Mouse (Mus musculus): ENCODE measurements around the gene Tbc1d10b. TPM values are rescaled to one million over a fixed set of nuclear protein-coding genes. Genes with fewer than 3 reads are reported as not detected.
A peak's percentile ranks its signal among the peaks of the same experiment; 100 is the strongest.
"Not testable (repeated sequence)": the region's sequence is repeated elsewhere in the genome, so short reads cannot be mapped to it uniquely, and the experiment has no call there.

Gene Tbc1d10b
- 10 to 100 TPM; 90.2 to 97.5 TPM for total RNA-seq (2021)

- no peak for DNase-seq (ENCODE audit: low spot score in 2 of 2)
- intact Hi-C loops (cut with DNase I) = no loop called here
Observed at GRCm38 (mm10) chr7:127208295-127208552, at the start of gene Tbc1d10b. Gene Tbc1d10b (minus strand): TSS chr7:127208468.

- intact Hi-C loops (cut with DNase I) = no loop called here
- DNase-seq (ENCODE audit: low spot score in 2 of 2) = no peak
Observed at GRCm38 (mm10) chr7:127256518-127256917, 48.2 kb upstream of the Tbc1d10b start.

DNA sequence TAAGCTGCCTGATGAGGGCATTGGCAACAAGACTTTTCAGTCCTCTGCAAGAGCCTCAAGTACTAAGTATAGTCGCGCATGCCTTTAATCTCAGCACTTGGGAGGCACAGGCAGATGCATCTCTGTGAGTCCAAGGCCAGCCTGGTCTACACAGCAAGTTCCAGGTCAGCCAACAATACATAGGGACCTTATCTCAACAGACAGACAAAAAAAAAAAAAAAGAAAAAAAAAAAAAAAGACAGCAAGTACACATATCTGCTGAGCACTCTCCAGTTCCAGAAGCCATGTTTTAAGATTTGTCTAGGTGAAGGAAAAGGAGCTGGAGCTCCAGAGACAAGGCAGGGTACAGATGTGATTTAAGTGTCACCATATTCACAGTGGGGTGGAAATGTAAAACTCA lies 47.7 kb upstream of the Tbc1d10b start:
- intact Hi-C loops (cut with DNase I) = no loop called here
- no peak for DNase-seq (ENCODE audit: low spot score in 2 of 2)

GRCm38 (mm10) chr7:127255008-127255407 lies 46.7 kb upstream of the Tbc1d10b start:
- DNase-seq (ENCODE audit: low spot score in 2 of 2) = no peak
- intact Hi-C loops (cut with DNase I) = no loop called here

GRCm38 (mm10) chr7:127253821-127254769 lies 45.8 kb upstream of the Tbc1d10b start:
- peak; percentile 95 to 97 for DNase-seq (ENCODE audit: low spot score in 2 of 2)
- intact Hi-C loops (cut with DNase I) = no loop called here

DNA sequence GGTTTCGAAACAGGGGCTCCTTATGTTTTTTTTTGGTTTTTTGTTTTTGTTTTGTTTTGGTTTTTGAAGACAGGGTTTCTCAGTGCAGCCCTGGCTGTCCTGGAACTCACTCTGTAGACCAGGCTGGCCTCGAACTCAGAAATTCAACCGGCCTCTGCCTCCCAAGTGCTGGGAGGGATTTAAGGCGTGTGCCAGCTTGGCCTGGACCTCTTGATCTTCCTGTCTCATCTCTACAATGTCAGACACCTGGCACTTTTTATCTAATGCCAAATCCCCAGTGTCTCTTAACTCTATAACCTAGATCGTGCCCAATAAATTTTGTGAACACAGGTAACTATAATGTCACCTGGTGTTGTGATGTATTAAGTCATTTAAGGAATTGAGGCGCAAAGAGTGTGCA lies 45.1 kb upstream of the Tbc1d10b start:
- DNase-seq (ENCODE audit: low spot score in 2 of 2) = no peak
- intact Hi-C loops (cut with DNase I) = no loop called here

DNA sequence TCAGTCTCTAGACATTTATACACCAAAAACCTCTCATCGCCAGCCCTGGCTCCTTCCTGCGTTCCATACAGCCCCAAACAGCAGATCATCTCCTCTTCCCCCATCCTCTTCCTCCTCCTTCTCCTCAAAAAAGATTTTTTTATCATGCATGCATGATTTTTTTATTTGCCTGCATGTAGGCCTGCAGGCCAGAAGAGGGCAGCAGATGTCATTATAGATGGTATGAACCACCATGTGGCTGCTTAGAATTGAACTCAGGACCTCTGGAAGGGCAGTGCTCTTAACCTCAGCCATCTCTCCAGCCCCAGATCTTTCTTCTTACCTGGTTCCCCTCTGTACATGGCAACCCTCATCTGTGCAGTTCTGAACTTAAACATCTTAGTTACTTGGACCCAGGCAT lies 44.1 kb upstream of the Tbc1d10b start:
- intact Hi-C loops (cut with DNase I) = no loop called here
- DNase-seq (ENCODE audit: low spot score in 2 of 2) = peak in 1 of 2 experiments; percentile 37

GRCm38 (mm10) chr7:127250511-127250910 lies 42.2 kb upstream of the Tbc1d10b start:
- intact Hi-C loops (cut with DNase I); DNase-seq (ENCODE audit: low spot score in 2 of 2): not testable (repeated sequence)

DNA sequence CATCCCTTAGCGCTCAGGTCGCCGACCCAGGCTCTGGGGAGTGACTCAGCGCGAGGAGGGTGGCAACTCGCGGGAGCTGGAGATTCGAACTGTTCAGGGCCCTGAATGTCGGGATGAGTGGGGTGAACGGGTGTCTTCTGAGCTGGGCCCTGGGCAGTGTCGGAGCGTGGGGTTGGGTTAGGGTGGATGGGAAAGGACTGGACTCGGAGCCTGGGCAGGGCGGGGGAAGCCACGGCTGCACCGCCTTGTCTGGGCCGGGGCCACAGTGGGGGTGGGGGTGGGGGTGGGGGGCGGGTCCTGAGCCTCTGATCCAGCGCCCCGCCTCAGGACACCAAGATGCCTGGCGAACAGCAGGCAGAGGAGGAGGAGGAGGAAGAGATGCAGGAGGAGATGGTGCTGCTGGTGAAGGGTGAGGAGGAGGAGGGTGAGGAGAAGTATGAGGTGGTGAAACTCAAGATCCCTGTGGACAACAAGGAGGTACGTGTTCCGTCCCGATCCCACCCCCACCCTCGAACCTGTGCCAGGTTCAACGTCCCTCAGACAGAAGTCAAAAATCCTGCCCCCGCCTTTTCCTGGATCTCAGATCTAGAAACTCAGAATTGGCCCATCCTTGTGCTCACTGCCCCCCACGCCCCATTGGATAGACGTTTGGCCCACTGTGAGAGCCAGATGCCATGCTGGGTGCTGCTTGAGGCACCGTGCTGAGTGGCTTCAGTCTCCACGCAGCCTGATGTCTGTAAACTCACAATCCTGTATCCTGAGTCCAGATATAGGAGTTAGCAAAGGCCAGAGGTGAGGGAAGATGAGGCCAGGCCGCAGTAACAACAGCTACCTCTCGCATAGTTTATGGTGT lies 36.6 kb upstream of the Tbc1d10b start:
- DNase-seq (ENCODE audit: low spot score in 2 of 2) = no peak
- intact Hi-C loops (cut with DNase I) = no loop called here

DNA sequence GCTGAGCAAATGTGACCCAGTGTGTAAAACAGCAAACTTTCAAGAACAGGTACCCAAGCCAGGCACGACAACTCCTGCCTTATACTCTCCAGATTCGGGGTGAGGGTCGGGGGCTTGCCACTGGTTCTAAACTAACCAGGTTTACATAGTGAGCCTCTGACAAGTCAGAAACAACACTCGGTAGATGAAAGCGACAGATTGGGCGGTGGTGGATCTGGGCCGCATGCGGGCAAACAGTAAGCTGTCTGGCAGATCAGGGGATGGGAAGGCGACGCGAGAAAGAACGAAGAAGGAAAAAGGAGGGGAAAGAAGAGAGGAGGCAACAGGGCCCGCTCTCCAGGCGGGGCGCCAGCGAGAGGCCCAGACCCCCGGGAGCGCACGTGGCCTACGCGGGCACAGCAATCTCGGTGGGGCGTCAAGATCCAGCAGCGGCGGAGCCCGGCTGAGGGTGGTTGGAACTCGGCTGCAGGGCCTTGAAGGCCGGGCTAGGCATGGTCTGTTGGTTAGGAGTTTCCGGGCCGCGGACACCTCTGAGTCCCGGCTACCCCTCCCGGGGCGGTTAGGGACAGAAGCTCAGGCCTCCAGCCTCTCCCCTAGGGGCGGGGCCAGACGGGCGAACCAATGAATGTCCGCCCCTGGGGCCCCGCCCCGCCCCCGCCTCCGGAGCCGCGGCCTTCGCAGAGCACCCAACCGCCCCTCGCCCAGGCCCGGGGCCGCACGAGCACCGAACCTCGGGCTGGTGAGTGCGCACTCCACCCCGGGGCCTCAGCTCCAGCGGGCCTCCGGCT lies 35.8 kb upstream of the Tbc1d10b start, which contains the start of gene Zfp771:
Zfp771 (plus strand) TSS at position 405 of the 788 bp plus-strand sequence.
- peak; percentile 94 to 95 for DNase-seq (ENCODE audit: low spot score in 2 of 2)
- intact Hi-C loops (cut with DNase I) = no loop called here

- no peak for DNase-seq (ENCODE audit: low spot score in 2 of 2)
- intact Hi-C loops (cut with DNase I) = no loop called here
Observed at GRCm38 (mm10) chr7:127243361-127243867, 35.1 kb upstream of the Tbc1d10b start.

GRCm38 (mm10) chr7:127234777-127235176 lies 26.5 kb upstream of the Tbc1d10b start:
- no peak for DNase-seq (ENCODE audit: low spot score in 2 of 2)
- intact Hi-C loops (cut with DNase I) = no loop called here

DNA sequence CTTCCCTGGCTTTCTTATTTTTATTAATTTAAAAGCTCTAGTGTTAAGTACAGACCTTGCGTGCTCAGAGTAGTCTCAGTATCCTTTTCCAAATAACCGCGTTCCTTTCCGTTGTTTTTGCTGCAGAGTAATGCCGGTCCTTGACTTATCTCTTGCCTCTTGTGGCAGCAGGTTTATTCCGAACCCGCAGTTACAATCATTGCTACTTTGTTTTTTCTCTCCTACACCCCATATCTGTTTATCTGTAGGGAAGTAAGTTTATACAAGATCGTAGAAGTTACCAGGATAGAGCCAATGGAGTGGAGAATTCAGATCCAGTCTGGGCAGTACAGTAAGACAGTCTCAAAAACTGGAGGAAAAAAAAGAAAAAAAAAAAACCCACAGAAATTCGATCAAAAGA lies 25.5 kb upstream of the Tbc1d10b start:
- DNase-seq (ENCODE audit: low spot score in 2 of 2) = no peak
- intact Hi-C loops (cut with DNase I) = no loop called here

- DNase-seq (ENCODE audit: low spot score in 2 of 2) = peak in 1 of 2 experiments; percentile 38
- intact Hi-C loops (cut with DNase I) = no loop called here
Observed at GRCm38 (mm10) chr7:127233368-127233749, 25.1 kb upstream of the Tbc1d10b start.

- intact Hi-C loops (cut with DNase I) = no loop called here
- DNase-seq (ENCODE audit: low spot score in 2 of 2) = peak; percentile 81 to 86
Observed at GRCm38 (mm10) chr7:127232622-127233367, 24.5 kb upstream of the Tbc1d10b start, which contains the start of the genes Zfp553 and Sept1. Gene Zfp553 (plus strand): TSS chr7:127233061. Gene Sept1 (minus strand): TSS chr7:127233130.

DNA sequence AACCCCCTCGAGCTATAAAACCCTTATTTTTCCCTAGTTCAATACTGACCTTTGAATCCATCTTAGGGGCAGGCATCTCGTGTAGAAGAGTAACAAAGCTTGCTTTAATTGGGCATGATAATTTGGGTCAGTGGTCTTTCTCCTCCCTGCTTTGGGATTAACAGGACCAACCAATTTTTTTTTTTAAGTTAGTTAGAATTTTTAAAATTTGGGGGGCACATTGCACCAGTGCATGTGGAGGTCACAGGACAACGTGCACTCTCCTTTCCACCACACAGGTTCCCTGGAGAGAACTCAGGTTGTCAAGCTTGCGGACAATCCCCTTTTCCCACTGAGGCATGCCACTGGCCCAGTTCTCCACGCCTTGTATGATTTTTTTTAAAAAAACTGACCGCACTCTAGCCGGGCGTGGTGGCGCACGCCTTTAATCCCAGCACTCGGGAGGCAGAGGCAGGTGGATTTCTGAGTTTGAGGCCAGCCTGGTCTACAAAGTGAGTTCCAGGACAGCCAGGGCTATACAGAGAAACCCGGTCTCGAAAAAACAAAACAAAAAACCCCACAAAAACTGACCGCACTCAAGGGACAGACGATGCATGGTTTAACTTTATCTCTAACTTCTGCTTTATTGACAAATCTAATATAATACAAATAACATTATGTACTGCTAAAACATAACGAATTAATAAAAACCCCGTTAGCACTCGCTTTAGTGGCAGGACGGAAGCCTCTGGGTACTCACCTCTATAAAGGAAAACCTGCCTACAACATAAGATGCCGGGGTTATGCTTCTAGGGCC lies 23.8 kb upstream of the Tbc1d10b start:
- DNase-seq (ENCODE audit: low spot score in 2 of 2) = no peak
- intact Hi-C loops (cut with DNase I) = no loop called here

GRCm38 (mm10) chr7:127231376-127231775 lies 23.1 kb upstream of the Tbc1d10b start:
- intact Hi-C loops (cut with DNase I) = no loop called here
- DNase-seq (ENCODE audit: low spot score in 2 of 2) = no peak

Data from left cerebral cortex, postnatal 25 days (tissue).